Mouse (Mus musculus) myocyte (in vitro differentiated cells): ENCODE results near the gene 2610318N02Rik. TPM values are rescaled to one million over a fixed set of nuclear protein-coding genes. Genes with fewer than 3 reads are reported as not detected.
A peak's percentile ranks its signal among the peaks of the same experiment; 100 is the strongest.

Source experiments
- H3K27me3 ChIP-seq: one replicate; pipeline ENCODE4 v1.6.1; 2011; ENCODE audit not compliant: control insufficient read depth, insufficient read depth, insufficient read length
- H3K36me3 ChIP-seq: one replicate; pipeline ENCODE4 v1.6.1; 2011; ENCODE audit not compliant: control insufficient read depth, insufficient read depth
- H3K4me2 ChIP-seq: one replicate; pipeline ENCODE4 v1.6.1; 2011; ENCODE audit warnings: low read depth, control low read depth
- H3K4me3 ChIP-seq: one replicate; pipeline ENCODE4 v1.5.1; 2011; ENCODE audit warnings: mild to moderate bottlenecking, control low read depth, moderate library complexity
- H3K79me2 ChIP-seq: one replicate; pipeline ENCODE4 v1.6.1; 2011; ENCODE audit not compliant: control insufficient read depth, insufficient read depth
- H3ac ChIP-seq: one replicate; pipeline ENCODE4 v1.6.1; 2011; ENCODE audit not compliant: control insufficient read depth, insufficient read length
- CEBPB ChIP-seq: IDR thresholded peaks from 2 replicates; pipeline ENCODE4 v1.6.1; 2011; ENCODE audit warnings: mild to moderate bottlenecking, moderate library complexity; ENCODE audit not compliant: poor library complexity, insufficient read depth, severe bottlenecking
- E2F4 ChIP-seq: IDR thresholded peaks from one replicate; pipeline ENCODE4 v1.6.1; 2011; ENCODE audit warnings: mild to moderate bottlenecking, control low read depth, moderate library complexity; ENCODE audit not compliant: insufficient read depth
- MAX ChIP-seq: IDR thresholded peaks from one replicate; pipeline ENCODE4 v1.6.1; 2011; ENCODE audit warnings: low read depth, mild to moderate bottlenecking, control low read depth
- MYOD1 ChIP-seq, 3 experiments: IDR thresholded peaks; one replicate each; pipeline ENCODE4 v1.6.1; 2011; ENCODE audit warnings: control low read depth in 2 of 3, low read depth in 2 of 3, mild to moderate bottlenecking in 2 of 3, moderate library complexity in 1 of 3; ENCODE audit not compliant: insufficient read length in 2 of 3, control insufficient read depth in 1 of 3
- MYOG ChIP-seq, 3 experiments: IDR thresholded peaks; one replicate each; pipeline ENCODE4 v1.6.1; 2011; ENCODE audit warnings: control low read depth in 2 of 3, low read depth in 2 of 3, mild to moderate bottlenecking in 2 of 3; ENCODE audit not compliant: insufficient read length in 2 of 3, control insufficient read depth in 1 of 3, insufficient read depth in 1 of 3
- POLR2A ChIP-seq: IDR thresholded peaks from one replicate; pipeline ENCODE4 v1.6.1; 2011; ENCODE audit warnings: low read depth, mild to moderate bottlenecking, control low read depth, moderate library complexity; ENCODE audit not compliant: insufficient read length
- POLR2AphosphoS2 ChIP-seq: IDR thresholded peaks from one replicate; pipeline ENCODE4 v1.6.1; 2011; ENCODE audit warnings: low read depth, control low read depth; ENCODE audit not compliant: insufficient read length
- REST ChIP-seq: IDR thresholded peaks from one replicate; pipeline ENCODE4 v1.6.1; 2011; ENCODE audit warnings: mild to moderate bottlenecking, control low read depth, moderate library complexity; ENCODE audit not compliant: insufficient read depth, insufficient read length
- SRF ChIP-seq: IDR thresholded peaks from one replicate; pipeline ENCODE4 v1.6.1; 2011; ENCODE audit warnings: low read depth; ENCODE audit not compliant: control insufficient read depth, insufficient read length
- TCF12 ChIP-seq: IDR thresholded peaks from one replicate; pipeline ENCODE4 v1.6.1; 2011; ENCODE audit warnings: mild to moderate bottlenecking, control low read depth; ENCODE audit not compliant: poor library complexity, insufficient read depth, severe bottlenecking
- TCF3 ChIP-seq: IDR thresholded peaks from one replicate; pipeline ENCODE4 v1.6.1; 2011; ENCODE audit warnings: low read depth, control low read depth; ENCODE audit not compliant: insufficient read length
- USF1 ChIP-seq: IDR thresholded peaks from one replicate; pipeline ENCODE4 v1.6.1; 2011; ENCODE audit warnings: low read depth, mild to moderate bottlenecking, control low read depth, moderate library complexity
- polyA plus RNA-seq: library from polyadenylated mRNA; unstranded; fragments of >200 nt; fragmentation: generic; extraction: Trizol; gene quantifications from one replicate; pipeline ENCODE4 v1.2.1, GENCODE M21; 2012; ENCODE audit warnings: missing spikeins

Gene 2610318N02Rik
- polyA plus RNA-seq, 1 experiment, result 13.5 TPM

DNA sequence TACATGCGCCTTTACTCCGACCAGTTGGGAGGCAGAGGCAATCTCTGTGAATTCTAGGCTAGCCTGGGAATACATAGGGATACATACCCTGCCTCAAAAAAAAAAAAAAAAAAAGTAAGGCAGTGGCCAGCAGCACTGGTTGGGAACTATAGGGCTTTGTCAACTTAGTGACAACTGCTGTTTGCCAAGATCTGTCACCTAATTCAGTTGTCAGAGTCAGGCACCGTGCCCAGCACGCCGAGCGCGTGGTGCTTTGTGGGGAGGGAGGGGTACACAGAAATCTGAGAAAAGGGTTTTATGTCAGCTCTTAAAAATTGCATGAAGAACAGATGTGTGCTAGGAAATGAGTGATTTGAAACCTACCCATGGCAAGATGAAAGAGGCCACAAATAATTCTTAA is 46.9 kb downstream of the 2610318N02Rik start:
- H3K4me2 ChIP-seq, result no peak overlapping the region
- no peak for TF ChIP-seq REST
- TF ChIP-seq POLR2AphosphoS2, result no peak
- no peak for TF ChIP-seq MYOG (IDR thresholded peaks at IDR 0.05; ENCODE audit: control insufficient read depth in 1 of 3, insufficient read depth in 1 of 3, insufficient read length in 2 of 3, low read depth in 2 of 3)
- H3K4me3 ChIP-seq, result no peak overlapping the region
- H3K36me3 ChIP-seq, result no peaks in the 10 kb centered on the region
- H3K27me3 ChIP-seq, result no peaks in the 10 kb centered on the region
- no peaks in the 10 kb centered on the region for H3K79me2 ChIP-seq
- no peak overlapping the region for H3ac ChIP-seq

DNA sequence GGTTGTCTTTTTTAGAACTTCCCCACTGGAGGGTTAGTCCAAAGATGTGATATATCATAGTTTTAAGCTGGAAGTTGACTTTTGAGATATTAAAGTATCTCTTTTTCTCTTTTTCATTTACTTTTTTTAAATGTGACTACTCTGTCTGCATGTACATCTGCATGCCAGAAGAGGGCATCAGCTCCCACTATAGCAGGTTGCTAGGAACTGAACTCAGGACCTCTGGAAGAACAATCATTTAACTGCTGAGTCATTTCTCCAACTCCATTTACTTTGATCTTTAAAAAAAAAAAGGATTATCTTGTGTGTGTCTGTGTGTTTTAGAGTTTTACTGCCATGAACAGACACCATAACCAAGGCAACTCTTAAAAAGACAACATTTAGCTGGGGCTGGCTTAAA is 48.1 kb downstream of the 2610318N02Rik start:
- no peak overlapping the region for H3K4me2 ChIP-seq
- no peaks in the 10 kb centered on the region for H3K36me3 ChIP-seq
- H3K4me3 ChIP-seq, result no peak overlapping the region
- H3K79me2 ChIP-seq, result no peaks in the 10 kb centered on the region
- no peak for TF ChIP-seq POLR2A
- TF ChIP-seq POLR2AphosphoS2, result no peak
- no peak for TF ChIP-seq MYOG (IDR thresholded peaks at IDR 0.05; ENCODE audit: control insufficient read depth in 1 of 3, insufficient read depth in 1 of 3, insufficient read length in 2 of 3, low read depth in 2 of 3)
- TF ChIP-seq TCF3, result no peak
- no peak for TF ChIP-seq E2F4
- no peak for TF ChIP-seq CEBPB
- TF ChIP-seq REST, result no peak
- no peak overlapping the region for H3ac ChIP-seq
- H3K27me3 ChIP-seq, result no peaks in the 10 kb centered on the region

DNA sequence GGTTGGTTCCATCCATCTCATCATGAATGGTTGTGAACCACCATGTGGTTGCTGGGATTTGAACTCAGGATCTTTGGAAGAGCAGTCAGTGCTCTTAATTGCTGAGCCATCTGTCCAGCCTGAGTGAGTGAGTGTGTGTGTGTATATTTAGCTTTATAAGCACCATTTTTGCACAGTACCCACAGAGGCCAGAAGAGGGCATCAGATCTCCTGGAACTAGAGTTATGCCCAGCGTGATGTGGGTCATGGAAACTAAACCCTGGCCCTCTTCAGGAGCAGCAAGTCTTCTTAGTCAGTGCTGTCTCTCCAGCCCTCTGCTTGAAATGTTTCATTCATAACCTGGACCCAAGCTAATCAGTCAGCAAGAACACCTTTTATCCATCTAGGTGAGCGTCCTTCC is 48.7 kb downstream of the 2610318N02Rik start:
- Histone ChIP-seq H3K27me3 (no peaks in the 10 kb centered on the region), H3K79me2 (no peaks in the 10 kb centered on the region), H3K4me3 (no peak overlapping the region), H3ac (no peak overlapping the region), H3K4me2 (no peak overlapping the region), H3K36me3 (no peaks in the 10 kb centered on the region)
- TF ChIP-seq USF1 (no peak), TCF12 (no peak), CEBPB (no peak), POLR2A (no peak), SRF (no peak), POLR2AphosphoS2 (no peak), TCF3 (no peak), E2F4 (no peak), MYOD1 (IDR thresholded peaks at IDR 0.05; ENCODE audit: control insufficient read depth in 1 of 3, insufficient read length in 2 of 3, low read depth in 2 of 3) (no peak), MYOG (IDR thresholded peaks at IDR 0.05; ENCODE audit: control insufficient read depth in 1 of 3, insufficient read depth in 1 of 3, insufficient read length in 2 of 3, low read depth in 2 of 3) (no peak), MAX (no peak), REST (no peak)

DNA sequence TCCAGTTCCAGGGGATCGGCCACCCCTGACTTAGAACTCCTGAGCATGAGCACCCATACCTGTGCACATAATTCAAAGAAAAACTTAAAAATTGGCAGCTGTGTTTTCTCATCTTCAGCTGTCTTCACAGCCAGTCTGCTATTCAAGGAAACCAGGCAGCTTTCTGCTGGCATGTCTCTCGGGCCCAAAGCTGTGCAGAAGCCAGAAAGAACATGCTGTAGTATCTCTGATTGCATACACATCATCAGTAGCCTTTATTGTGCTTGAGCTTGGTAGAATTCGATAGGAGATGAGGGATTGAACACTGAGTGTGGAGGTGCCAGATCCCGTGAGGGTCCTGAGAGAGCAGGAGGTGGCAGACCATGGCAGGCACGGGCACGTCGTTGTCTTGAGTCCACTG is 52.0 kb downstream of the 2610318N02Rik start:
- Histone ChIP-seq H3K4me2 (no peak overlapping the region), H3K79me2 (no peaks in the 10 kb centered on the region), H3ac (no peak overlapping the region), H3K4me3 (no peak overlapping the region), H3K27me3 (no peaks in the 10 kb centered on the region), H3K36me3 (no peaks in the 10 kb centered on the region)
- TF ChIP-seq E2F4, result no peak
- no peak for TF ChIP-seq USF1
- no peak for TF ChIP-seq CEBPB
- TF ChIP-seq POLR2AphosphoS2, result no peak
- TF ChIP-seq MYOG (IDR thresholded peaks at IDR 0.05; ENCODE audit: control insufficient read depth in 1 of 3, insufficient read depth in 1 of 3, insufficient read length in 2 of 3, low read depth in 2 of 3), result no peak
- no peak for TF ChIP-seq SRF
- no peak for TF ChIP-seq MAX
- TF ChIP-seq POLR2A, result no peak
- TF ChIP-seq REST, result no peak
- TF ChIP-seq TCF3, result no peak
- TF ChIP-seq TCF12, result no peak
- no peak for TF ChIP-seq MYOD1 (IDR thresholded peaks at IDR 0.05; ENCODE audit: control insufficient read depth in 1 of 3, insufficient read length in 2 of 3, low read depth in 2 of 3)

DNA sequence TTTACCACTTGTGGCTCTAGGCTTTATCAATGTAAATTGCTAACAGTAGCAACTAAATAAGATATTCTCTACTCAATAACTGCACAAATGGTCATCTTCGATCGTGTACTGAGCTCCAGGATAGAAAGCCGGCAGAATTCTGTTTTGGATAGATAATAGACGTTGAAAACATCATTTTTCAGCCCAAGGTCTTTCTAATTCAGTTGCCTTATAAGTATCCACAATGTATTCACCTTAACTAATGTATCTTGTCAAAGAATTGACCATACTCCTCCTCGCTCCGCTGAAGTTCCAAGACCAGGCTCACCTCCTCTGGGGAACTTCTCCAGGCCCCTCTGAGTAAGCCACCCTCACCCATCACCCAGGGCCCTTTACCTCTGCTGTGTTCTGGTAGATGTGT is 54.3 kb downstream of the 2610318N02Rik start:
- peak overlapping the region; percentile 19 for H3K4me3 ChIP-seq

More for the DNA sequence above, 54.3 kb downstream of the 2610318N02Rik start:
- TF ChIP-seq MAX (no peak), TCF3 (no peak), MYOD1 (IDR thresholded peaks at IDR 0.05; ENCODE audit: control insufficient read depth in 1 of 3, insufficient read length in 2 of 3, low read depth in 2 of 3) (no peak), MYOG (IDR thresholded peaks at IDR 0.05; ENCODE audit: control insufficient read depth in 1 of 3, insufficient read depth in 1 of 3, insufficient read length in 2 of 3, low read depth in 2 of 3) (no peak), USF1 (no peak), POLR2A (no peak), TCF12 (no peak), CEBPB (no peak), E2F4 (no peak), POLR2AphosphoS2 (no peak), REST (no peak), SRF (no peak)
- H3K27me3 ChIP-seq, result peaks cover 5% of the 10 kb centered on the region
- H3K36me3 ChIP-seq, result no peaks in the 10 kb centered on the region
- H3K4me2 ChIP-seq, result peak overlapping the region; percentile 67
- no peaks in the 10 kb centered on the region for H3K79me2 ChIP-seq
- peak overlapping the region; percentile 26 for H3ac ChIP-seq
